Mouse (Mus musculus): ENCODE data around the gene 1110065P20Rik. TPM values are rescaled to one million over a fixed set of nuclear protein-coding genes. Genes with fewer than 3 reads are reported as not detected.
A peak's percentile ranks its signal among the peaks of the same experiment; 100 is the strongest.

The 1110065P20Rik gene
- polyA plus RNA-seq, 1 experiment from 2014 or later: 84.0 TPM

DNA sequence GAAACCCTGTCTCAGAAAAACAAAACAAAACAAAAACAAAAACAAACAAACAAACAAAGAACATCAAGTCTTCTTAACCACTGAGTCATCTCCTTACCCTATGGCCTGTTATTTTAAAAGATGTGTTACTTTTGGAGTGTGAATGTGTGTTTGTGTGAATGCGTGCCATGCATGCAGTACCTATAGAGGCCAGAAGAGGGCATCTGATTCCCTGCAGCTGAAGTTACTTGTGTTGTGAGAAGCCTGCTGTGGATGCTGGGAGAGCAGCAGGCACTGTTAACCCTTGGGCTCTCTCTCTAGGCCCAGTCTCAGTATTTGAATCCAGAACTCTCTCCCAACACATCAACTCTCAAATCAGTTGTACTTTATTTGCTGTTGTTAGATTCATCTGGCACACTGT, 21.7 kb upstream of the 1110065P20Rik start:
- H3K4me1 ChIP-seq: no peaks in the 10 kb centered on the region
- H3K9ac ChIP-seq: no peak overlapping the region
- ATAC-seq (ENCODE audit: low FRiP score): no peak
- peaks cover 4% of the 10 kb centered on the region; the same call in 1 of the 2 replicates for H3K9me3 ChIP-seq (replicated peaks)
- H3K4me3 ChIP-seq: no peak overlapping the region
- 90% methylated on average over 1 of the region's 1 CpGs for WGBS
- no peak overlapping the region for H3K4me2 ChIP-seq (replicated peaks)
- H3K27ac ChIP-seq: no peak overlapping the region
- H3K36me3 ChIP-seq: no peaks in the 10 kb centered on the region
- H3K27me3 ChIP-seq: no peaks in the 10 kb centered on the region

DNA sequence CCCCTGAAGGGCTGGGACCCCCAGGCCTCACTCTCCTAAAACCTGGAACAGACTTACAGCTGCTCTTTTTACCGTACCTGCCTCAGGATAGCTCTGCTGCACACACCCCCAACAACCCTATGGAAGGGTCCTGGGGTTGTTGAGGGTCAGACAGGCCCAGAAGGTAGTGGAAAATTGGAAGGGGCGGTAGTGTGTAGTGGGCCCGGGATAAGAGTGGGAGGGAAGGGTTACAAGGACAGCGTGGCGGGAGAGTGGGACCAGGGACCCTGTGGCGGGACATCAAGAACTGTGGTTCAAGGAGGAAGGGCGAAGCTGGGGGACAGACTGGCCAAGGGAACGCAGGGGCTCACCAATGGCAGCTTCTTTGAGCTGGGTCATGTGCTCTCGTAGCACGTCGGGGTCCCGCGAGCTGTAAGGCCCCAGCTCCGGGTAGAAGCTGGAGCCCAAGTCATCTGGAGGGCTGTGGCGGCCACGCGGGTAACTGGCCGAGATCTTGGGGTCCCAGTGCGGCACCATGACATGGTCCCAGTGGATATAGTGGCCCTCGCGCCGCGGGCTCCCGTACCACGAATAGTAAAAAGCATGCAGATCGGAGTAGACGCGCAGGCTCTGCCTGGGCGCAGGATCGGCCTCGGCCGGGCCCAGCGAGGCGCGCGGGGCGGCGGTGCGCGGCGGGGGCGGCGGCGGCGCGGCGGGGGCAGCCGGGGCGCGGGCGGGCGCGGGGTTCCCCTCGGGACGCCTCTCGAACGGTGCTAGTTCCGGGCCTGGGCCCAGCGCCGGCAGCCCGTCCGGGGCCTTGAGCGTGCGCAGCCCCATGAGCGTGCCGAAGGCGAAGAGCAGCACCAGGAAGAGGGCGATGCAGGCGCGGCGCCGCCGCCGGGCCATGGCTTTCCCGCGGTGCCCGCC, 10.5 kb upstream of the 1110065P20Rik start, which contains the start of gene Maneal:
Gene Maneal (minus strand): TSS at position 889 of the 906 bp plus-strand sequence.
- H3K4me2 ChIP-seq (replicated peaks): peak within 1 kb of the TSS; percentile 77
- H3K27me3 ChIP-seq: peaks cover 16% of the 10 kb centered on the region
- peak within 1 kb of the TSS; percentile 81 for H3K9ac ChIP-seq
- H3K4me3 ChIP-seq: peak within 1 kb of the TSS; percentile 69
- 3% methylated on average over 57 of the region's 77 CpGs for WGBS
- peak within 1 kb of the TSS; percentile 76 for H3K27ac ChIP-seq
- peaks cover 21% of the 10 kb centered on the region for H3K4me1 ChIP-seq
- peaks cover 24% of the 10 kb centered on the region for H3K36me3 ChIP-seq
- no peaks in the 10 kb centered on the region for H3K9me3 ChIP-seq (replicated peaks)
- peak; percentile 68 for ATAC-seq (ENCODE audit: low FRiP score)

- Histone ChIP-seq H3K4me3 (peak overlapping the region; percentile 69; the same call in 1 of the 2 replicates), H3K9me3 (replicated peaks) (no peaks in the 10 kb centered on the region), H3K27me3 (peaks cover 16% of the 10 kb centered on the region), H3K9ac (no peak overlapping the region; the same call in 1 of the 2 replicates), H3K36me3 (peaks cover 34% of the 10 kb centered on the region), H3K4me1 (peaks cover 21% of the 10 kb centered on the region), H3K27ac (no peak overlapping the region), H3K4me2 (replicated peaks) (peak overlapping the region; percentile 77)
- WGBS: 14% methylated on average over 7 of the region's 7 CpGs
- no peak for ATAC-seq (ENCODE audit: low FRiP score)
Measured at GRCm38 (mm10) chr4:124860446-124860845, 9.4 kb upstream of the 1110065P20Rik start.

DNA sequence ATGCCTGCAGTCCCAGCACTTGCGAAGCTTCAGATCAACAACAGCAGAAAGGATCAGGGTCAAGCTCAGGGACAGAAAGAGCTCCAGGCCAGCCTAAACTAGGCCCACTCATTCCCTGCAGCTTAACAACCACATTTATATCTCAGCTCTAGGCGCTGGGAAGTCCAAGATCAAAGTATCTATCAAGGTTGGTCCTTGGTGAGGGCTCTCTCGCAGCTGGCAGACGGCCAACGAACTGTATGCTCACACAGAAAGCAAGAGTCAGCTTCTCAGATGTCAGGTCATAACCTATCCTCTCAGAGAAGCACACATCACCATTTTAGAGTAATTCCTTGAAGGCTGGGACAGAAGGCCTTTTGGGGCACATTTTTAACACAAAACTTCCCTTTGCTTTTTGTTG, 7.4 kb upstream of the 1110065P20Rik start:
- 73% methylated on average over 5 of the region's 5 CpGs for WGBS
- Histone ChIP-seq H3K27ac (no peak overlapping the region), H3K36me3 (peaks cover 52% of the 10 kb centered on the region), H3K4me1 (peaks cover 21% of the 10 kb centered on the region), H3K4me2 (replicated peaks) (no peak overlapping the region), H3K27me3 (peaks cover 15% of the 10 kb centered on the region), H3K9me3 (replicated peaks) (no peaks in the 10 kb centered on the region), H3K4me3 (no peak overlapping the region), H3K9ac (no peak overlapping the region)
- ATAC-seq (ENCODE audit: low FRiP score): no peak

GRCm38 (mm10) chr4:124856294-124856693, 5.3 kb upstream of the 1110065P20Rik start:
- Histone ChIP-seq H3K27me3 (peaks cover 5% of the 10 kb centered on the region), H3K27ac (no peak overlapping the region), H3K4me3 (no peak overlapping the region), H3K4me1 (peaks cover 27% of the 10 kb centered on the region), H3K4me2 (replicated peaks) (no peak overlapping the region), H3K9ac (no peak overlapping the region), H3K36me3 (peaks cover 55% of the 10 kb centered on the region), H3K9me3 (replicated peaks) (no peaks in the 10 kb centered on the region)
- no peak for ATAC-seq (ENCODE audit: low FRiP score)
- WGBS: 93% methylated on average over 8 of the region's 8 CpGs

DNA sequence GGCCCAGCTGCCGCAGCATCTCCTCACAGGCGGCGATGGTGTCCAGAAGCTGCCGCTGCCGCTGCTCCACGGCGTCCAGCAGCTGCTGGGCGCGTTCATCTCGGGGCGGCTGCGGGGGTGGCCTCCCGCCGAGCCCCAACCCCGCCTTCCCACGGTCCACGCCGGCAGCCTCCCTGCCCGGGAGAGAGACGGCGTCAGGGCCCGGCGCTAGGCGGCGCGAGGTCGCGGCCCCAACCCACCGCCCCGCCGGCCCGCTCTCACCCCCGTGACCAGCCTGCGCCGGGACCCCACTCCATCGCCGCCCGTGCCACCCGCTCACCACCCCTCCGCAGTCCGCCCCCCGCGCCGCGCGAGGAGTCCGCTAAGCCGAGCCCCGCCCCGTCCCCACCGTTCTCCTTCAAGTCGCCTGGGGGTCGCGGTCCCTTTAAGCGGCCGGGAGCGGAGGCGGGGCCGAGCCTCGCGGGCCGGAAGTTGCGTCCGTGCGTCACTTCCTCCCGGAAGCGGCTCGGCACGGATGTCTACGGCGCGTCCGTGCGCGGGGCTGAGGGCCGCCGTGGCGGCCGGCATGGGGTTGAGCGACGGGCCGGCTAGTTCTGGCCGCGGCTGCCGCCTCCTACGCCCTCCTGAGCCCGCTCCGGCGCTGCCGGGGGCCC, 609 bp downstream of the 1110065P20Rik start, which contains the start of gene Yrdc:
Gene Yrdc (plus strand): TSS at position 419 of the 653 bp plus-strand sequence.
- peaks cover 29% of the 10 kb centered on the region for H3K4me1 ChIP-seq
- H3K27ac ChIP-seq: peak within 1 kb of the TSS; percentile 96
- H3K36me3 ChIP-seq: peaks cover 26% of the 10 kb centered on the region
- peak within 1 kb of the TSS; percentile 100 for H3K4me3 ChIP-seq
- no peaks in the 10 kb centered on the region for H3K27me3 ChIP-seq
- H3K9me3 ChIP-seq (replicated peaks): no peaks in the 10 kb centered on the region
- H3K4me2 ChIP-seq (replicated peaks): peak within 1 kb of the TSS; percentile 87
- peak within 1 kb of the TSS; percentile 95 for H3K9ac ChIP-seq
- peak; percentile 96 for ATAC-seq (ENCODE audit: low FRiP score)
- under 1% methylated on average over 87 of the region's 90 CpGs for WGBS

- Histone ChIP-seq H3K4me1 (peaks cover 29% of the 10 kb centered on the region), H3K27me3 (no peaks in the 10 kb centered on the region), H3K36me3 (peaks cover 27% of the 10 kb centered on the region), H3K4me3 (peak overlapping the region; percentile 100), H3K9ac (peak overlapping the region; percentile 95), H3K9me3 (replicated peaks) (no peaks in the 10 kb centered on the region), H3K4me2 (replicated peaks) (peak overlapping the region; percentile 87), H3K27ac (peak overlapping the region; percentile 96)
- 2% methylated on average over 24 of the region's 24 CpGs for WGBS
- ATAC-seq (ENCODE audit: low FRiP score): peak; percentile 48
Measured at GRCm38 (mm10) chr4:124849631-124850260, 1.2 kb downstream of the 1110065P20Rik start.

DNA sequence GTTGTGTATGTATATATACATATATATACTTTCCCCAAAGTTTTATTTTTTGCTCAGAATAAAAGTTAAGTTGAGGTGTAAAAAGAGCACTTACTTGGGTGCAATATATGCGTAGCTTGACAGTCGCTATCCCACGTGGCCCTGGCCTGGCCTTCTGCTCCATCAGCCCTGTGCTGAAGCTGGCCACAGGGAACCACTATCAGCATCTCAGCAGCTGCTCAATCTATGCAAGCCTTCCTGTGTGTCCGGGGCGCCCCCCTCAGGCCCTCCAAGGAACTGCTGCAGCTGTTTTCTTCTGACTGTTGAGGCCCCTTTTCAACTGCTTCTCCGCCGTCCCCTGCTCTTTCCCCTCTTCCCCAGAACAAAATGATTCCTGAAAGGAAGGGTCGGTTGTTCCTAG, 3.4 kb downstream of the 1110065P20Rik start:
- Histone ChIP-seq H3K9ac (no peak overlapping the region), H3K9me3 (replicated peaks) (no peaks in the 10 kb centered on the region), H3K27me3 (no peaks in the 10 kb centered on the region), H3K36me3 (peaks cover 25% of the 10 kb centered on the region), H3K4me3 (0 out of 2 replicates have a peak overlapping the region, but pooled peaks have one; percentile 0), H3K4me1 (peaks cover 25% of the 10 kb centered on the region), H3K27ac (peak overlapping the region; percentile 17; the same call in 1 of the 2 replicates), H3K4me2 (replicated peaks) (no peak overlapping the region)
- no peak for ATAC-seq (ENCODE audit: low FRiP score)
- 4% methylated on average over 8 of the region's 8 CpGs for WGBS

- H3K4me3 ChIP-seq: no peak overlapping the region
- H3K36me3 ChIP-seq: peaks cover 61% of the 10 kb centered on the region
- H3K9ac ChIP-seq: no peak overlapping the region
- no peak overlapping the region for H3K27ac ChIP-seq
- peaks cover 7% of the 10 kb centered on the region; the same call in 1 of the 2 replicates for H3K4me1 ChIP-seq
- no peaks in the 10 kb centered on the region; the same call in 1 of the 2 replicates for H3K9me3 ChIP-seq (replicated peaks)
- 0 out of 2 replicates have a peak, but pooled peaks have one; percentile 31 for ATAC-seq (ENCODE audit: low FRiP score)
- no peak overlapping the region for H3K4me2 ChIP-seq (replicated peaks)
- no peaks in the 10 kb centered on the region for H3K27me3 ChIP-seq
- WGBS: 53% methylated on average over 11 of the region's 11 CpGs
Measured at GRCm38 (mm10) chr4:124843493-124843892, 7.5 kb downstream of the 1110065P20Rik start.

DNA sequence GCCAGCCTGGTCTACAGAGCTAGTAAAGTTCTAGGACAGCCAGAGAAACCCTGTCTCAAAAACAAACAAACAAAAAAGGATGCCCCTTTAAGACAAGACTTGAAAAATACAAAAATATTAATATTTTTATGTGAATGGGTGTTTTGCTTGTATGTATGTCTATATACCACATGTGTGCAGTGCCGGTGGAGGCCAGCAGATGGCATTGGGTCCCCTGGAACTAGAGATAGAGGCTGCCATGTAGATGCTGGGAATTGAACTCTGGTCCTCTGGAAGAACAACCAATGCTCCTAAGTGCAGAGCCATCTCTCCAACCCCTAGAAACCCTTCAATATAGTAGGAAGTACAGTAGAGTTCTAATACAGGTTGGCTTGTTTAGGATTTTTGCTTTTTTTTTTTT, 10.0 kb downstream of the 1110065P20Rik start:
- H3K4me3 ChIP-seq: no peak overlapping the region

GRCm38 (mm10) chr4:124838035-124838700, 12.8 kb downstream of the 1110065P20Rik start:
- ATAC-seq (ENCODE audit: low FRiP score): no peak
- H3K27ac ChIP-seq: no peak overlapping the region
- no peak overlapping the region for H3K4me3 ChIP-seq
- peaks cover 71% of the 10 kb centered on the region for H3K36me3 ChIP-seq
- H3K9me3 ChIP-seq (replicated peaks): no peaks in the 10 kb centered on the region; the same call in 1 of the 2 replicates
- H3K9ac ChIP-seq: no peak overlapping the region
- H3K27me3 ChIP-seq: no peaks in the 10 kb centered on the region
- 88% methylated on average over 14 of the region's 14 CpGs for WGBS
- H3K4me1 ChIP-seq: no peaks in the 10 kb centered on the region
- H3K4me2 ChIP-seq (replicated peaks): no peak overlapping the region

More for the DNA sequence above, 10.0 kb downstream of the 1110065P20Rik start:
- WGBS: 90% methylated on average over 1 of the region's 1 CpGs
- Histone ChIP-seq H3K4me1 (no peaks in the 10 kb centered on the region), H3K27ac (no peak overlapping the region), H3K4me2 (replicated peaks) (no peak overlapping the region), H3K9me3 (replicated peaks) (no peaks in the 10 kb centered on the region; the same call in 1 of the 2 replicates), H3K36me3 (peaks cover 70% of the 10 kb centered on the region), H3K9ac (no peak overlapping the region), H3K27me3 (no peaks in the 10 kb centered on the region)
- no peak for ATAC-seq (ENCODE audit: low FRiP score)
